Mouse (Mus musculus): Measurements from ENCODE around the gene Tcf12. TPM values are rescaled to one million over a fixed set of nuclear protein-coding genes. Genes with fewer than 3 reads are reported as not detected.

Gene Tcf12
- total and polyA plus RNA-seq, 2 experiments from 2014 or later, result 37.4 to 122 TPM

DNA sequence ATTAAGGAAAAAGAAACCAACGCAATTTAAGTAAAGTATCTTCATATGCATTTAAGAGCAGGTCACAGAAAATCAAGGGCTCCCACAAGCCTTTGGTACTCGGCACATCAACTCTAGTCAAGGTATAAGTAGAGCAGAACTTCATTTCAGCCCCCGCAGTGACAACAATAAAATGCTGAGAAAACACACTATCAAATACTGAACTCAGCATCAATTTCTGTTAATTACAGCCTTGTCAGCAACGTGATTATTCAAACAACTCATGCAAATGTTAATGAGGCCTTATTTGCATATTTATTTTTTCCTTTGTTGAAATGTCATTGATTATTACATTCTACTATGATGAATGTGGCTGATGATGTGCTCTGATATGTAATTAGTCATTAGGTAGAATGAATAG lies 136.5 kb downstream of the Tcf12 start:
- Histone ChIP-seq H3K36me3 (ENCODE audit: insufficient read depth, low read length) (no peaks in the 10 kb centered on the region), H3K9ac (replicated peaks; ENCODE audit: low read length, poor library complexity, severe bottlenecking) (no peak overlapping the region), H3K4me2 (ENCODE audit: low read depth, low read length, poor library complexity, severe bottlenecking) (no peak overlapping the region), H3K27ac (ENCODE audit: low read depth, low read length) (no peak overlapping the region), H3K4me3 (ENCODE audit: low read depth, low read length) (no peak overlapping the region), H3K9me3 (ENCODE audit: low read length) (no peaks in the 10 kb centered on the region), H3K27me3 (ENCODE audit: insufficient read depth, low read length) (no peaks in the 10 kb centered on the region), H3K4me1 (ENCODE audit: insufficient read depth, low read length) (0 out of 2 replicates have a peak, but pooled peaks cover 3% of the 10 kb centered on the region)
- TF ChIP-seq CTCF (IDR thresholded peaks at IDR 0.05), result no peak
- WGBS, result 44% methylated on average over 4 of the region's 4 CpGs
- DNase-seq (ENCODE audit: low spot score), result peak; percentile 44
- ATAC-seq (ENCODE audit: low FRiP score), result no peak

DNA sequence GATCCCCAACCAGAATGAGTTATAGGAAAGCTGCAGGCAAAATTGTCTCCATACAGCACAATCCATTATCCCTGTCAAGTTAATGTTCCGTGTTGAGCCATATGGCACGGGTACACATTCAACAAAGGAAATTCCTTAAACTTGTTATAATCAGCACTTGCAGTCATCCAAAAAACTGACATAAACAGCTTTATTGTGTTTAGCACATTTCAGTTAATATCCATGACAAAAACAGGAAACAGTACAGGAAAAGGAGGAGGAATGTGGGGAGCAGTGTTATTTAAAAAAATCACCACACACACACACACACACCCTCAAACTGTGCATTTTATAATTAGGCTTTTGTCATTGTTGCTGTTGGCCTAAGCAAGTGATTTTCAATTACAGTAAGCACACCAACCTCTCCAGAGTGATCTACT lies 137.1 kb downstream of the Tcf12 start:
- 20% methylated on average over 2 of the region's 2 CpGs for WGBS
- H3K4me3 ChIP-seq (ENCODE audit: low read depth, low read length), result no peak overlapping the region
- H3K27me3 ChIP-seq (ENCODE audit: insufficient read depth, low read length), result no peaks in the 10 kb centered on the region
- no peak overlapping the region for H3K9ac ChIP-seq (replicated peaks; ENCODE audit: low read length, poor library complexity, severe bottlenecking)
- no peaks in the 10 kb centered on the region for H3K36me3 ChIP-seq (ENCODE audit: insufficient read depth, low read length)
- no peaks in the 10 kb centered on the region for H3K9me3 ChIP-seq (ENCODE audit: low read length)
- no peak for ATAC-seq (ENCODE audit: low FRiP score)
- peak; percentile 70 for DNase-seq (ENCODE audit: low spot score)
- H3K4me1 ChIP-seq (ENCODE audit: insufficient read depth, low read length), result 0 out of 2 replicates have a peak, but pooled peaks cover 3% of the 10 kb centered on the region
- H3K27ac ChIP-seq (ENCODE audit: low read depth, low read length), result no peak overlapping the region
- no peak for TF ChIP-seq CTCF (IDR thresholded peaks at IDR 0.05)
- H3K4me2 ChIP-seq (ENCODE audit: low read depth, low read length, poor library complexity, severe bottlenecking), result no peak overlapping the region

DNA sequence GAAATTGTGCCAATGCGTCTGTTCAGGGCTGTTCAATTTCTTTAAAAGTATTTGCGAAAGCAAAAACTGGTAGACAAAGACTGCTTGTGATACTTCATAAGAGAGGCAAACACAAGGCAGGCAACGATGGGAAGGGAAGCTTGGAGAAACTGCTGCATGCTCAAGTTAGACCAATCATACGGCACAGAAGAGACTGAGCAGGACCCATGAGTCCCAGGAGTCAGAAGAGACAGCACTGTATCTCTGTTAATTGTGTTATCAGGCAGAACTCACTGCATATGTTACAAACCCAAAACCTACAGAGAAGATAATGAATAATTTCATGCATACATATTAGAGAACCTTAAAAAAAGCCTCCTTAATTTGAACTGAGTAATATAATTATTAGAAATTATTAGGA lies 147.6 kb downstream of the Tcf12 start:
- no peak for ATAC-seq (ENCODE audit: low FRiP score)
- no peaks in the 10 kb centered on the region for H3K36me3 ChIP-seq (ENCODE audit: insufficient read depth, low read length)
- H3K27me3 ChIP-seq (ENCODE audit: insufficient read depth, low read length), result no peaks in the 10 kb centered on the region
- no peaks in the 10 kb centered on the region for H3K4me1 ChIP-seq (ENCODE audit: insufficient read depth, low read length)
- no peak overlapping the region for H3K4me3 ChIP-seq (ENCODE audit: low read depth, low read length)
- TF ChIP-seq CTCF (IDR thresholded peaks at IDR 0.05), result no peak
- H3K4me2 ChIP-seq (ENCODE audit: low read depth, low read length, poor library complexity, severe bottlenecking), result no peak overlapping the region
- no peak overlapping the region for H3K9ac ChIP-seq (replicated peaks; ENCODE audit: low read length, poor library complexity, severe bottlenecking)
- no peaks in the 10 kb centered on the region for H3K9me3 ChIP-seq (ENCODE audit: low read length)
- WGBS, result 72% methylated on average over 4 of the region's 4 CpGs
- H3K27ac ChIP-seq (ENCODE audit: low read depth, low read length), result no peak overlapping the region
- DNase-seq (ENCODE audit: low spot score), result no peak

DNA sequence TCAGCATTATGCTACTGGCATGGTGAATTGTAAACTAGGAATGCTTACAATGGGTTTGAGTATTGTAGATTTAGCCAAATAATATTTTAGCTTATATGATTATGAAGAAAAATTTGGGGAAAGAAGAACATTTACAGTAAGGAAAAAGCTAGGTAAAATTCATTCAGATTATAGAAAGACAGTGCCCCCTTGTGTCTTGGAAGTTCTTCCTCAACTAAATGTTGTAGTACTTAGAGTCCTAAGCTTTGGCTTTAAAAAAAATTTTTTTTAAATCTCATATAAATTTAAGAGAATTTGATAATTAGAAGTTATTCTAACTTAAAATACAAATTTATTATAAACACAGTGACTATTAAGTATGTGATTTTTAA lies 151.7 kb downstream of the Tcf12 start:
- Histone ChIP-seq H3K36me3 (ENCODE audit: insufficient read depth, low read length) (no peaks in the 10 kb centered on the region), H3K4me3 (ENCODE audit: low read depth, low read length) (peak overlapping the region; percentile 18; the same call in 1 of the 2 replicates), H3K9me3 (ENCODE audit: low read length) (no peaks in the 10 kb centered on the region), H3K4me2 (ENCODE audit: low read depth, low read length, poor library complexity, severe bottlenecking) (peak overlapping the region; percentile 31), H3K4me1 (ENCODE audit: insufficient read depth, low read length) (no peaks in the 10 kb centered on the region), H3K27me3 (ENCODE audit: insufficient read depth, low read length) (no peaks in the 10 kb centered on the region), H3K9ac (replicated peaks; ENCODE audit: low read length, poor library complexity, severe bottlenecking) (no peak overlapping the region), H3K27ac (ENCODE audit: low read depth, low read length) (peak overlapping the region; percentile 18; the same call in 1 of the 2 replicates)
- TF ChIP-seq CTCF (IDR thresholded peaks at IDR 0.05), result peak; percentile 69
- no peak for ATAC-seq (ENCODE audit: low FRiP score)
- DNase-seq (ENCODE audit: low spot score), result peak; percentile 64

DNA sequence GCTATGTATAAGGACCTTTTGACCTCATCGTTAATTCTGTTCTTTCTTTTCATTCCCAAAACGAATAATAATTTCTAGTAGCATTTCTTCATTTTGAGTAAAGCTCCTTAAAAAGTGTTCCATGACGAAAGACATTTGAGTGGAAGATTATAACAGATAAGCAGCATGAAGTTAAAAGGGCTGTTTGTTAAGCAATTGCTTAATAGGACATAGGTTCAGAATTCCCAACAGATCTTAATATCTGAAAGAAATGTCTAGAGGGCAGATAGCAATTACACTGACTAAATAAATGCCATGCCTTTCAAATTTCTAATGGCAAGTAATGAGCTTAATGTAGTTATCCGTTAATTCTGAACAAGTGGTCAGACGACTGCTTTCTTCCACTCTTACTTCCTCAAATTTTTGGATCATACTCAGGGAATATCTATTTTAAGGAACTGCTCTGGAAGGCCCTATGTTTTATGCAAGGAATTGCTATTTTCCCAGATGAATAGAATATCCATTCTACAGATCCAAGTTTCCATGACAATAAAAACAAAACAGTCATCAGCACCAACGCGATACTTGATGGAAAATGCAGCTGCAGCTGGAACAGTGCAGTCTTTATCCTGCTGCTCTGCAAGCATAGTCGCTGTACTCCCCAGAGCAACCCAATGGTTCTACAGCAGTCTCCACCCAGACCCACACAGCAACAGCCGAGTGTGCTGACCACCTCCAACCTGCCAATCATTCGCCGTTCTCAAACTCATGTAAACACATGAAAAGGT lies 152.2 kb downstream of the Tcf12 start:
- no peaks in the 10 kb centered on the region for H3K4me1 ChIP-seq (ENCODE audit: insufficient read depth, low read length)
- H3K9ac ChIP-seq (replicated peaks; ENCODE audit: low read length, poor library complexity, severe bottlenecking), result no peak overlapping the region
- no peaks in the 10 kb centered on the region for H3K27me3 ChIP-seq (ENCODE audit: insufficient read depth, low read length)
- no peak for TF ChIP-seq CTCF (IDR thresholded peaks at IDR 0.05)
- no peaks in the 10 kb centered on the region for H3K9me3 ChIP-seq (ENCODE audit: low read length)
- H3K36me3 ChIP-seq (ENCODE audit: insufficient read depth, low read length), result no peaks in the 10 kb centered on the region
- peak overlapping the region; percentile 18; the same call in 1 of the 2 replicates for H3K27ac ChIP-seq (ENCODE audit: low read depth, low read length)
- ATAC-seq (ENCODE audit: low FRiP score) (peak; percentile 80; the same call in 1 of the 2 replicates), DNase-seq (ENCODE audit: low spot score) (peak; percentile 81)
- 31% methylated on average over 11 of the region's 11 CpGs for WGBS
- peak overlapping the region; percentile 31 for H3K4me2 ChIP-seq (ENCODE audit: low read depth, low read length, poor library complexity, severe bottlenecking)
- H3K4me3 ChIP-seq (ENCODE audit: low read depth, low read length), result peak overlapping the region; percentile 18; the same call in 1 of the 2 replicates

DNA sequence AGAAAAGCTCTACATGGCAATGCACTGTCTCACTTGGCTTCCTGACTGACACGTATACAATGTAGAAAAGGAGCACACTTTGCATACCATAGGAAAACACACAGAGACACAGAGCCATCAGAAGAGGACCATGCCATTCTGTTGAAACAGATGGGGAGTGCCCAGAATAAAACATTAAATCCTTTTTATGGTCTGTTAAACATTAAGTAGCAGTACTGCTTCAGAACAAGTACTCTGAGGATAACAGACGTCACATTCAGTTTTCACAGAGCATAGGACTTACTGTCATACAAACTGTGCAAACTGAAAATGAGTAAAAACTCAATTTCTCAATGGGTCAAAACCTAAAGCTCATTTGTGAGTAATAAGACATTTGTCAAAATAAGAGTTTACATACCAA lies 158.5 kb downstream of the Tcf12 start:
- Histone ChIP-seq H3K4me2 (ENCODE audit: low read depth, low read length, poor library complexity, severe bottlenecking) (no peak overlapping the region), H3K27ac (ENCODE audit: low read depth, low read length) (no peak overlapping the region), H3K9ac (replicated peaks; ENCODE audit: low read length, poor library complexity, severe bottlenecking) (no peak overlapping the region), H3K27me3 (ENCODE audit: insufficient read depth, low read length) (no peaks in the 10 kb centered on the region), H3K36me3 (ENCODE audit: insufficient read depth, low read length) (no peaks in the 10 kb centered on the region), H3K9me3 (ENCODE audit: low read length) (no peaks in the 10 kb centered on the region), H3K4me3 (ENCODE audit: low read depth, low read length) (no peak overlapping the region), H3K4me1 (ENCODE audit: insufficient read depth, low read length) (no peaks in the 10 kb centered on the region)
- WGBS, result 61% methylated on average over 2 of the region's 2 CpGs
- no peak for ATAC-seq (ENCODE audit: low FRiP score)
- no peak for DNase-seq (ENCODE audit: low spot score)
- no peak for TF ChIP-seq CTCF (IDR thresholded peaks at IDR 0.05)

All from midbrain, postnatal 0 days (tissue).